Comparison of ENCODE assay signal across 7 mouse cellular contexts in the genomic region with DNA sequence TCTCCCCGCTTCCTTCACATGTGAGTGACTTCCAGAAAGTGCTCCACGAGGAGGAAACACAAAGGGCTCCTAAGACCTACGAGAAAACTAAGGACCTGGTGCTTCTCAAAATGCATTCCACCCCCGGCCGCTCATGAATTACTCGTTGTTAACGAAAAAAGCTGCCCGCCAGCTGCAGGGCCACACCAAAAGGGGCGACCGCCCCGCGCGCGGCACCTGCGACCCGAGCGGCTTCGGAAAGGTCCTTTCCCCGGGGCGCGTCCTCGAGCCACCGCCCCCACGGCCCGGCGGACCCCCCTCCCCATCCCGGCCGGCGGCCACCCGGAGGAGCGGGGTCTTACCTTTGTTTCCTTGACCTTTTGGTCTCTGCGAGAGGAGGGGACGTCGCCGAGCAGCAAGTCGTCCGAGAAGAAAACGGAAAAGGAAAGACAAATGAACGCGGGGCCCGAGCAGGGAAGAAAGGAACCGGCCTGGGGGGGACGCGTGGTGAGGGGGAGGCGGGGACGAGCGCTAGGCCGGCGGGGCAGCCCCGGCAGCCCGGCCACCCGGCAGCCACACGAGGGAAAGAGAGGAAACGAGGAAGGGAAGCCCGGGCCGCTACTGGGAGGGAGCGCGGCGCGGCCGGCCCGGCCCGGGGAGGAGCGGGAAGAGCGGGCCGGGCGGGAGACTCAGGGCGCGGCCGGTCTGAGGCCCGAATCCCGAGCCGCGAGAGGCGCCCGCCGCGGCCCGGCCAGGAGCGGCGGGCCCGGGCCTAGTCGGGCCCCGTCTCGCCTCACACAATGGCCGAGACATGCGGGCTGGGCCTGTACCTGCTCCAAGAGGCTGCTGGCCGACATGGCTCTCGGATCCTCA. TPM values are rescaled to one million over a fixed set of nuclear protein-coding genes. Genes with fewer than 3 reads are reported as not detected.
DNase-seq lines count a peak whose midpoint lies in the region; ATAC-seq and TF ChIP-seq lines count a peak whose summit lies in the region.

No protein-coding gene starts in this region.

- no peaks in the 10 kb centered on the region for H3K27me3 ChIP-seq in ES-Bruce4 (ENCODE audit: control insufficient read depth, insufficient read depth, low read length, poor library complexity, severe bottlenecking)
- H3K27me3 ChIP-seq in embryonic facial prominence, embryonic 15.5 days = no peaks in the 10 kb centered on the region
- no peaks in the 10 kb centered on the region for H3K27me3 ChIP-seq in heart, embryonic 16.5 days (ENCODE audit: control insufficient read depth, insufficient read depth, low read length)
- no peaks in the 10 kb centered on the region for H3K27me3 ChIP-seq in limb, embryonic 10.5 days (ENCODE audit: low read depth, poor library complexity, severe bottlenecking)
- H3K27me3 ChIP-seq in midbrain, embryonic 15.5 days (replicated peaks) = no peaks in the 10 kb centered on the region
- no peaks in the 10 kb centered on the region for H3K27me3 ChIP-seq in stomach, embryonic 16.5 days (ENCODE audit: control insufficient read depth, insufficient read depth, low read length)

- peaks cover 34% of the 10 kb centered on the region for H3K36me3 ChIP-seq in ES-Bruce4 (ENCODE audit: control insufficient read depth, insufficient read depth, low read length, poor library complexity, severe bottlenecking)
- peaks cover 12% of the 10 kb centered on the region for H3K36me3 ChIP-seq in embryonic facial prominence, embryonic 15.5 days
- peaks cover 17% of the 10 kb centered on the region; the same call in 1 of the 2 replicates for H3K36me3 ChIP-seq in heart, embryonic 16.5 days (ENCODE audit: control insufficient read depth, insufficient read depth)
- H3K36me3 ChIP-seq in limb, embryonic 10.5 days = peaks cover 48% of the 10 kb centered on the region
- peaks cover 3% of the 10 kb centered on the region; the same call in 1 of the 2 replicates for H3K36me3 ChIP-seq in midbrain, embryonic 15.5 days (replicated peaks)
- peaks cover 8% of the 10 kb centered on the region; the same call in 1 of the 2 replicates for H3K36me3 ChIP-seq in stomach, embryonic 16.5 days (ENCODE audit: control insufficient read depth, insufficient read depth, low read length)

- H3K9me3 ChIP-seq in ES-Bruce4 (replicated peaks; ENCODE audit: control insufficient read depth, insufficient read depth, low read length, poor library complexity, severe bottlenecking) = no peaks in the 10 kb centered on the region
- H3K9me3 ChIP-seq in embryonic facial prominence, embryonic 15.5 days (replicated peaks) = no peaks in the 10 kb centered on the region
- H3K9me3 ChIP-seq in heart, embryonic 16.5 days (replicated peaks; ENCODE audit: control insufficient read depth, low read length) = no peaks in the 10 kb centered on the region
- no peaks in the 10 kb centered on the region for H3K9me3 ChIP-seq in limb, embryonic 10.5 days (replicated peaks)
- H3K9me3 ChIP-seq in midbrain, embryonic 15.5 days = no peaks in the 10 kb centered on the region
- no peaks in the 10 kb centered on the region for H3K9me3 ChIP-seq in stomach, embryonic 16.5 days (replicated peaks; ENCODE audit: control insufficient read depth, low read length)

- TF ChIP-seq CTCF in ES-Bruce4 (IDR thresholded peaks at IDR 0.05; ENCODE audit: low read depth, low read length) = no peak

- no peak for TF ChIP-seq EP300 in ES-Bruce4 (IDR thresholded peaks at IDR 0.05; ENCODE audit: insufficient read depth, low read depth, low read length)

- peak overlapping the region; percentile 92 for H3K4me3 ChIP-seq in ES-Bruce4 (ENCODE audit: low read depth, low read length)
- peak overlapping the region; percentile 98 for H3K4me3 ChIP-seq in embryonic facial prominence, embryonic 15.5 days (replicated peaks)
- H3K4me3 ChIP-seq in heart, embryonic 16.5 days (ENCODE audit: low read length) = peak overlapping the region; percentile 96
- H3K4me3 ChIP-seq in limb, embryonic 10.5 days = peak overlapping the region; percentile 93
- H3K4me3 ChIP-seq in midbrain, embryonic 15.5 days = peak overlapping the region; percentile 78
- H3K4me3 ChIP-seq in stomach, embryonic 16.5 days (replicated peaks; ENCODE audit: low read length) = peak overlapping the region; percentile 97

- WGBS in embryonic facial prominence, embryonic 15.5 days = under 1% methylated on average over 78 of the region's 89 CpGs
- under 1% methylated on average over 84 of the region's 89 CpGs for WGBS in heart, embryonic 16.5 days
- WGBS in limb, embryonic 10.5 days = under 1% methylated on average over 87 of the region's 89 CpGs
- WGBS in midbrain, embryonic 15.5 days = under 1% methylated on average over 83 of the region's 89 CpGs
- WGBS in stomach, embryonic 16.5 days = under 1% methylated on average over 86 of the region's 89 CpGs

- H3K27ac ChIP-seq in ES-Bruce4 (ENCODE audit: insufficient read depth, low read length) = peak overlapping the region; percentile 60
- H3K27ac ChIP-seq in embryonic facial prominence, embryonic 15.5 days (replicated peaks) = peak overlapping the region; percentile 92
- peak overlapping the region; percentile 92 for H3K27ac ChIP-seq in heart, embryonic 16.5 days (ENCODE audit: low read length)
- H3K27ac ChIP-seq in limb, embryonic 10.5 days = peak overlapping the region; percentile 99
- peak overlapping the region; percentile 94 for H3K27ac ChIP-seq in midbrain, embryonic 15.5 days
- H3K27ac ChIP-seq in stomach, embryonic 16.5 days (ENCODE audit: low read length) = peak overlapping the region; percentile 94

- H3K9ac ChIP-seq in ES-Bruce4 (ENCODE audit: low read depth, poor library complexity, severe bottlenecking) = peak overlapping the region; percentile 99
- peak overlapping the region; percentile 98 for H3K9ac ChIP-seq in embryonic facial prominence, embryonic 15.5 days
- H3K9ac ChIP-seq in heart, embryonic 16.5 days (ENCODE audit: low read length) = peak overlapping the region; percentile 96
- peak overlapping the region; percentile 91 for H3K9ac ChIP-seq in midbrain, embryonic 15.5 days
- peak overlapping the region; percentile 99 for H3K9ac ChIP-seq in stomach, embryonic 16.5 days (ENCODE audit: low read length)

- H3K4me2 ChIP-seq in embryonic facial prominence, embryonic 15.5 days (replicated peaks) = peak overlapping the region; percentile 62
- H3K4me2 ChIP-seq in heart, embryonic 16.5 days (ENCODE audit: low read depth, low read length) = peak overlapping the region; percentile 97
- H3K4me2 ChIP-seq in midbrain, embryonic 15.5 days = peak overlapping the region; percentile 68
- peak overlapping the region; percentile 71 for H3K4me2 ChIP-seq in stomach, embryonic 16.5 days (ENCODE audit: low read depth, low read length)

- TF ChIP-seq POLR2A in ES-Bruce4 (IDR thresholded peaks at IDR 0.05; ENCODE audit: insufficient read depth, low read length) = no peak

- DNase-seq in adrenal gland, adult 18-20 months (ENCODE audit: low spot score in 2 of 2) = peak; percentile 33 to 43
- peak; percentile 67 for DNase-seq in limb, embryonic 10.5 days (ENCODE audit: low spot score)

- ATAC-seq in embryonic facial prominence, embryonic 15.5 days (ENCODE audit: insufficient number of reproducible peaks, low FRiP score, low TSS enrichment, low read depth) = peak; percentile 78
- ATAC-seq in heart, embryonic 16.5 days (replicated peaks; ENCODE audit: extremely low read depth, insufficient read depth, low FRiP score) = peak; percentile 66
- peak; percentile 89 for ATAC-seq in midbrain, embryonic 15.5 days (replicated peaks)
- ATAC-seq in stomach, embryonic 16.5 days (ENCODE audit: insufficient read depth, low FRiP score) = peak; percentile 79

- H3K4me1 ChIP-seq in ES-Bruce4 (ENCODE audit: control insufficient read depth, insufficient read depth, low read length) = peaks cover 3% of the 10 kb centered on the region
- H3K4me1 ChIP-seq in embryonic facial prominence, embryonic 15.5 days = peaks cover 22% of the 10 kb centered on the region
- H3K4me1 ChIP-seq in heart, embryonic 16.5 days (ENCODE audit: control insufficient read depth, insufficient read depth, low read length) = peaks cover 20% of the 10 kb centered on the region
- H3K4me1 ChIP-seq in limb, embryonic 10.5 days = peaks cover 21% of the 10 kb centered on the region
- H3K4me1 ChIP-seq in midbrain, embryonic 15.5 days = peaks cover 27% of the 10 kb centered on the region
- H3K4me1 ChIP-seq in stomach, embryonic 16.5 days (ENCODE audit: control insufficient read depth, insufficient read depth, low read length) = peaks cover 17% of the 10 kb centered on the region

RNA-seq across cellular contexts. Expression of gene Ythdf2, which starts 0.8 kb away (rescaled TPM):
- 88.7 and 91.1 TPM in 2 replicates for polyA plus RNA-seq in ES-Bruce4 (2011; ENCODE audit: insufficient read depth, insufficient read length, low read depth, missing spikeins)
- total RNA-seq in adrenal gland, adult 18-20 months (2021) = 10 to 100 TPM; 55.7 to 60.1 TPM
- polyA plus RNA-seq in embryonic facial prominence, embryonic 15.5 days (2015; fragmentation: Nextera tagmentation; extraction: Ambion mirVana) = 95.3 and 95.7 TPM in 2 replicates
- polyA plus RNA-seq in heart, embryonic 16.5 days (2015; fragmentation: Nextera tagmentation; extraction: Ambion mirVana) = 61.6 and 61.7 TPM in 2 replicates
- 151 TPM in 2 replicates for polyA plus RNA-seq in limb, embryonic 10.5 days (2016; fragmentation: Nextera tagmentation; extraction: Ambion mirVana)
- 117 and 120 TPM in 2 replicates for polyA plus RNA-seq in midbrain, embryonic 15.5 days (2015; fragmentation: Nextera tagmentation; extraction: Ambion mirVana)
- 75.6 and 84.2 TPM in 2 replicates for polyA plus RNA-seq in stomach, embryonic 16.5 days (2015; fragmentation: Nextera tagmentation; extraction: Ambion mirVana)

RNA-seq across cellular contexts. Expression of gene Gmeb1, which starts 50.1 kb away (rescaled TPM):
- polyA plus RNA-seq in ES-Bruce4 (2011; ENCODE audit: insufficient read depth, insufficient read length, low read depth, missing spikeins) = 23.8 and 25.9 TPM in 2 replicates
- 10 to 100 TPM; 15.7 to 18.0 TPM for total RNA-seq in adrenal gland, adult 18-20 months (2021)
- polyA plus RNA-seq in embryonic facial prominence, embryonic 15.5 days (2015; fragmentation: Nextera tagmentation; extraction: Ambion mirVana) = 37.5 and 37.8 TPM in 2 replicates
- polyA plus RNA-seq in heart, embryonic 16.5 days (2015; fragmentation: Nextera tagmentation; extraction: Ambion mirVana) = 26.8 TPM in 2 replicates
- 48.2 and 49.0 TPM in 2 replicates for polyA plus RNA-seq in limb, embryonic 10.5 days (2016; fragmentation: Nextera tagmentation; extraction: Ambion mirVana)
- polyA plus RNA-seq in midbrain, embryonic 15.5 days (2015; fragmentation: Nextera tagmentation; extraction: Ambion mirVana) = 45.7 and 47.4 TPM in 2 replicates
- polyA plus RNA-seq in stomach, embryonic 16.5 days (2015; fragmentation: Nextera tagmentation; extraction: Ambion mirVana) = 25.6 and 28.7 TPM in 2 replicates

Comparison
In these comparisons a context has a peak if more than half of its experiments do, and no peak if none do; other contexts are left out.
1. Peak in every context shown above with its lines: DNase-seq, ATAC-seq, H3K4me3 ChIP-seq and H3K27ac ChIP-seq.